Mouse (Mus musculus): ENCODE data around the gene Abcg4. TPM values are rescaled to one million over a fixed set of nuclear protein-coding genes. Genes with fewer than 3 reads are reported as not detected.
A peak's percentile ranks its signal among the peaks of the same experiment; 100 is the strongest.
"Not testable (repeated sequence)": the region's sequence is repeated elsewhere in the genome, so short reads cannot be mapped to it uniquely, and the experiment has no call there.

The Abcg4 gene
- polyA plus RNA-seq, 1 experiment from 2014 or later: 11.1 TPM

- peak overlapping the region; percentile 75 for H3K4me3 ChIP-seq (replicated peaks)
- DNase-seq: no peak
- H3K27ac ChIP-seq: peak overlapping the region; percentile 91
- 84% methylated on average over 5 of the region's 5 CpGs for WGBS (ENCODE audit: insufficient replicate concordance)
- no peaks in the 10 kb centered on the region for H3K27me3 ChIP-seq
- H3K4me1 ChIP-seq (replicated peaks): peaks cover 49% of the 10 kb centered on the region
- peaks cover 47% of the 10 kb centered on the region for H3K36me3 ChIP-seq
- peak overlapping the region; percentile 87 for H3K9ac ChIP-seq
- H3K9me3 ChIP-seq (replicated peaks): no peaks in the 10 kb centered on the region
- no peak for ATAC-seq (ENCODE audit: low read depth)
- H3K4me2 ChIP-seq: peak overlapping the region; percentile 87
Measured at GRCm38 (mm10) chr9:44327926-44328325, 39.5 kb upstream of the Abcg4 start.

DNA sequence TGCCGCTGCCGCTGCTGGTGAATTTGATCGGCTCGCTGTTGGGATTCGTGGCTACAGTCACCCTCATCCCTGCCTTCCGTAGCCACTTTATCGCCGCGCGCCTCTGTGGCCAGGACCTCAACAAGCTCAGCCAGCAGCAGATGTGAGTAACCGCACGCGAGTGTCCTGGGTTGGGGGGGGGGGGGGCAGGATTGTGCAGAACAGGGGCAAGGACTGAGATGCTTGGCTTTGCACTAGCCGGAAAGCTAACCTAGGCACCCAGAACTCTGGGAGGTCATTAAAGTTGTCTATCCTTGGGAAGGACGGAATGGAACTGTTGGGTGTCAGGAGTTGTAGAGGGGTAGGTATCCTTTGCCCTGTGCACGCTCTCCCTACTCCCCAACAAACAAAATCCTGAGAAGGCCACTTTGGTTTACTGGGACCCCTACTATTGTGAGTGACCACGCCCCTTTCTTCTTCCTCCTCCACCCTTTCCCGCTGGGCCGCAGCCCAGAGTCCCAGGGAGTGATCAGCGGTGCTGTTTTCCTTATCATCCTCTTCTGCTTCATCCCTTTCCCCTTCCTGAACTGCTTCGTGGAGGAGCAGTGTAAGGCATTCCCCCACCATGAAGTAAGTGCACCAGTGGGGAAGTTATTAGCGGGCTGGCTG is 38.8 kb upstream of the Abcg4 start:
- ATAC-seq (ENCODE audit: low read depth) (peak; percentile 49), DNase-seq (no peak)
- no peaks in the 10 kb centered on the region for H3K9me3 ChIP-seq (replicated peaks)

GRCm38 (mm10) chr9:44326371-44327063 is 38.1 kb upstream of the Abcg4 start:
- WGBS (ENCODE audit: insufficient replicate concordance): under 1% methylated on average over 38 of the region's 38 CpGs

More for the DNA sequence above, 38.8 kb upstream of the Abcg4 start:
- peak overlapping the region; percentile 75 for H3K4me3 ChIP-seq (replicated peaks)
- H3K4me1 ChIP-seq (replicated peaks): peaks cover 42% of the 10 kb centered on the region
- peak overlapping the region; percentile 87 for H3K9ac ChIP-seq
- under 1% methylated on average over 22 of the region's 22 CpGs for WGBS (ENCODE audit: insufficient replicate concordance)
- peak overlapping the region; percentile 87 for H3K4me2 ChIP-seq
- no peaks in the 10 kb centered on the region for H3K27me3 ChIP-seq
- peak overlapping the region; percentile 91 for H3K27ac ChIP-seq
- H3K36me3 ChIP-seq: peaks cover 39% of the 10 kb centered on the region

GRCm38 (mm10) chr9:44325768-44326370 is 37.5 kb upstream of the Abcg4 start, which contains the start of gene Dpagt1:
Gene Dpagt1, plus strand, starts transcription at chr9:44326019.
- peaks cover 26% of the 10 kb centered on the region for H3K36me3 ChIP-seq
- peak within 1 kb of the TSS; percentile 87 for H3K9ac ChIP-seq
- no peaks in the 10 kb centered on the region for H3K27me3 ChIP-seq
- 4% methylated on average over 12 of the region's 12 CpGs for WGBS (ENCODE audit: insufficient replicate concordance)
- ATAC-seq (ENCODE audit: low read depth): 0 out of 2 replicates have a peak, but pooled peaks have one; percentile 9
- peak within 1 kb of the TSS; percentile 91 for H3K27ac ChIP-seq
- H3K4me3 ChIP-seq (replicated peaks): peak within 1 kb of the TSS; percentile 75
- DNase-seq: no peak
- H3K4me1 ChIP-seq (replicated peaks): peaks cover 51% of the 10 kb centered on the region
- no peaks in the 10 kb centered on the region for H3K9me3 ChIP-seq (replicated peaks)
- H3K4me2 ChIP-seq: peak within 1 kb of the TSS; percentile 87

More at GRCm38 (mm10) chr9:44326371-44327063, 38.1 kb upstream of the Abcg4 start:
- peak overlapping the region; percentile 75 for H3K4me3 ChIP-seq (replicated peaks)
- H3K36me3 ChIP-seq: peaks cover 33% of the 10 kb centered on the region
- H3K27ac ChIP-seq: peak overlapping the region; percentile 91
- peak overlapping the region; percentile 87 for H3K9ac ChIP-seq
- no peaks in the 10 kb centered on the region for H3K27me3 ChIP-seq
- peak; percentile 64 for DNase-seq
- ATAC-seq (ENCODE audit: low read depth): peak; percentile 83
- H3K4me1 ChIP-seq (replicated peaks): peaks cover 46% of the 10 kb centered on the region
- H3K4me2 ChIP-seq: peak overlapping the region; percentile 87
- H3K9me3 ChIP-seq (replicated peaks): no peaks in the 10 kb centered on the region

- Histone ChIP-seq H3K4me1 (replicated peaks) (peaks cover 56% of the 10 kb centered on the region), H3K9ac (peak overlapping the region; percentile 87), H3K27ac (peak overlapping the region; percentile 91; the same call in 1 of the 2 replicates), H3K4me3 (replicated peaks) (peak overlapping the region; percentile 75; the same call in 1 of the 2 replicates), H3K36me3 (peaks cover 20% of the 10 kb centered on the region), H3K4me2 (peak overlapping the region; percentile 87)
- H3K27me3 ChIP-seq; DNase-seq; ATAC-seq (ENCODE audit: low read depth); H3K9me3 ChIP-seq (replicated peaks): not testable (repeated sequence)
- WGBS (ENCODE audit: insufficient replicate concordance): 52% methylated on average over 7 of the region's 8 CpGs
Measured at GRCm38 (mm10) chr9:44325032-44325767, 36.8 kb upstream of the Abcg4 start.

- Histone ChIP-seq H3K9me3 (replicated peaks) (no peaks in the 10 kb centered on the region), H3K4me2 (no peak overlapping the region), H3K9ac (0 out of 2 replicates have a peak overlapping the region, but pooled peaks have one; percentile 36), H3K36me3 (peaks cover 9% of the 10 kb centered on the region), H3K4me3 (replicated peaks) (no peak overlapping the region), H3K27me3 (no peaks in the 10 kb centered on the region), H3K4me1 (replicated peaks) (peaks cover 58% of the 10 kb centered on the region), H3K27ac (no peak overlapping the region)
- DNase-seq (no peak), ATAC-seq (ENCODE audit: low read depth) (no peak)
- 76% methylated on average over 6 of the region's 6 CpGs for WGBS (ENCODE audit: insufficient replicate concordance)
Measured at GRCm38 (mm10) chr9:44324147-44324546, 35.7 kb upstream of the Abcg4 start.

DNA sequence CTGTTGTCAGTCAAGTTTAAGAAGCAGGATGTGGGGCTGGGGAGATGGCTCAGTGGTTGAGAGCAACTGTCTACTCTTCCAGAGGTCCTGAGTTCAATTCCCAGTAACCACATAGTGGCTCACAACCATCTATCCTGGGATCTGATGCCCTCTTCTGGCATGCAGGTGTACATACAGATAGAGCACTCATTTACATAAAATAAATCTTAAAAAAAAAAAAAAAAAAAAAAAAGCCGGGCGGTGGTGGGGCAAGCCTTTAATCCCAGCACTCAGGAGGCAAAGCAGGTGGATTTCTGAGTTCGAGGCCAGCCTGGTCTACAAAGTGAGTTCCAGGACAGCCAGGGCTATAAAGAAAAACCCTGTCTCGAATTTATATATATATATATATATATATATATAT is 35.2 kb upstream of the Abcg4 start:
- not testable (repeated sequence) for DNase-seq; H3K27ac ChIP-seq; ATAC-seq (ENCODE audit: low read depth); H3K36me3 ChIP-seq; H3K4me2 ChIP-seq; H3K27me3 ChIP-seq; H3K9me3 ChIP-seq (replicated peaks); H3K4me3 ChIP-seq (replicated peaks); H3K9ac ChIP-seq
- 63% methylated on average over 4 of the region's 4 CpGs for WGBS (ENCODE audit: insufficient replicate concordance)
- H3K4me1 ChIP-seq (replicated peaks): peaks cover 60% of the 10 kb centered on the region

- peak overlapping the region; percentile 85 for H3K27ac ChIP-seq
- H3K9me3 ChIP-seq (replicated peaks): no peaks in the 10 kb centered on the region
- ATAC-seq (ENCODE audit: low read depth) (no peak), DNase-seq (no peak)
- H3K9ac ChIP-seq: peak overlapping the region; percentile 69
- H3K36me3 ChIP-seq: peaks cover 21% of the 10 kb centered on the region
- peak overlapping the region; percentile 92 for H3K4me2 ChIP-seq
- peak overlapping the region; percentile 99 for H3K4me3 ChIP-seq (replicated peaks)
- H3K4me1 ChIP-seq (replicated peaks): peaks cover 58% of the 10 kb centered on the region
- H3K27me3 ChIP-seq: no peaks in the 10 kb centered on the region
- WGBS (ENCODE audit: insufficient replicate concordance): 24% methylated on average over 6 of the region's 6 CpGs
Measured at GRCm38 (mm10) chr9:44320799-44321133, 32.4 kb upstream of the Abcg4 start.

DNA sequence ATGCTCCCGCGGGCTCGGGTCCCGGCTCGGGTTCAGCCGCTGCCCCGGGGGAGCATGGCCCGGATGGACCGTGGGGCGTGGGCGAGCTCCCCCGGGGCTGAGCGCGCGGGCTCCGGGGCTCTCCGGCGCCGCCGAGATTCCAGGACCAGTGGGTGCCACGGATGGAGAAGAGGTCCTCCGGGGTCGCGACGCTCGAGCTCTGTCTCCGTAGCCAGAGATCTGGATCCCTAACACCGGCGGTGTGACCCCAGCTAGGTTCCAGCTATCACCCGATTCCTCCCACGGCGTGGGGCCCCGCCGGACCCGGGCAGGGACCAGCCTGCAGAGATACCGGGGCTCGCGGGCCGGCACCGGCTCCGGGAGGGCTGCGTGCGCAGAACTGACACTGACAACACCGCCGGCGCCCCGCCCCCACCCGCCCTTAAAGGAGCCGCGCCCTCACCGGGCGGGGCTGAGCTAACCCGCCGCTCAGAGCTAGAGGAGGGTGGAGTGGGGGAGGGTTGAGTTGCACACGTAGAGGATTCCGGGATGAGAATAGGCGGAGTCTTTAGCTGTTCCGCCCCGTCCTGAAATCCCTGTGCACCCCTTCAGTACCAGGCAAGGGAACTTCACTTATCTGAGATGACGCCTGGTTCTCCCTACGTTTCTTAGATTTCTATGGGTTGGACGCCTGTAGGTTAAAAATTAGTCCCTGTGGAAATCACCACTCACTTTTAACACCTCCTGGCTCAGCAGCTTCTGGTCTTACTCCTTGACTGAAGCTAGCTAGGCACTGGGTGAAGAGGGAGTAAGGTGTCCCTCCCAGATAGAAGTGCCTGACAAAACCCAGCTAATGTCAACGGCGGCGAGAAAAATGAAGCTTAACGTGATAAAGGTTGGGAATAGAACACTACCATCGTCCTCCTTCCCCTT is 31.7 kb upstream of the Abcg4 start, which contains the start of gene C2cd2l:
TSS of gene C2cd2l (minus strand) at position 399 of the 912 bp plus-strand sequence.
- Histone ChIP-seq H3K4me2 (peak within 1 kb of the TSS; percentile 92), H3K9ac (peak within 1 kb of the TSS; percentile 99), H3K27ac (peak within 1 kb of the TSS; percentile 91), H3K36me3 (peaks cover 27% of the 10 kb centered on the region), H3K27me3 (no peaks in the 10 kb centered on the region), H3K4me3 (replicated peaks) (peak within 1 kb of the TSS; percentile 99), H3K4me1 (replicated peaks) (peaks cover 55% of the 10 kb centered on the region), H3K9me3 (replicated peaks) (no peaks in the 10 kb centered on the region)
- DNase-seq (peak; percentile 88), ATAC-seq (ENCODE audit: low read depth) (peak; percentile 96)
- under 1% methylated on average over 67 of the region's 67 CpGs for WGBS (ENCODE audit: insufficient replicate concordance)

Data from liver, embryonic 13.5 days (tissue).